Mouse (Mus musculus): ENCODE results near the gene Gm48551.

Gm48551 gene

DNA sequence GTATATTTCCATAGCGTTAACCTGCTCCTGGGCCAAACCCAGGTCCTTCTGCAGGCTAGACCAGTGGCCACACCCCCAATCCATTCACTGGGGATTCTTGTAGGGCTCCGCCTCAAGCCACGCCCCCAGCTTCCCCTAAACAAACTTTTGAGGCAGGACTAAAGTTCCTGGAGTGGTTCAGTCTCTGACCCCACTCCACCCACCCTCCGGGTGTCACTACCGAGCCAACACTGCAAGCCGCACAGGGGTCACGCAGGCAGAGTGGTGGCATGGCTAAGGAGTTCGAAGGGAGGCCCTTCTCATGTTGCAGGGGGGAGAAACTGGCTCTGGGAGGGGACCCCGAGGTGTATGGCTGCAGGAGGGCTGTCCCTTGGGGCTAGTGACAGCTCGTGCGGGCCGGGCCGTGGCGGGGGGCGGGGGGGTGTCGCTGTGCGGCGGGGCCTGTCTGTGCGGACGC is 45.4 kb downstream of the Gm48551 start:
- peak; percentile 95 for DNase-seq (ENCODE audit: low read depth)

DNA sequence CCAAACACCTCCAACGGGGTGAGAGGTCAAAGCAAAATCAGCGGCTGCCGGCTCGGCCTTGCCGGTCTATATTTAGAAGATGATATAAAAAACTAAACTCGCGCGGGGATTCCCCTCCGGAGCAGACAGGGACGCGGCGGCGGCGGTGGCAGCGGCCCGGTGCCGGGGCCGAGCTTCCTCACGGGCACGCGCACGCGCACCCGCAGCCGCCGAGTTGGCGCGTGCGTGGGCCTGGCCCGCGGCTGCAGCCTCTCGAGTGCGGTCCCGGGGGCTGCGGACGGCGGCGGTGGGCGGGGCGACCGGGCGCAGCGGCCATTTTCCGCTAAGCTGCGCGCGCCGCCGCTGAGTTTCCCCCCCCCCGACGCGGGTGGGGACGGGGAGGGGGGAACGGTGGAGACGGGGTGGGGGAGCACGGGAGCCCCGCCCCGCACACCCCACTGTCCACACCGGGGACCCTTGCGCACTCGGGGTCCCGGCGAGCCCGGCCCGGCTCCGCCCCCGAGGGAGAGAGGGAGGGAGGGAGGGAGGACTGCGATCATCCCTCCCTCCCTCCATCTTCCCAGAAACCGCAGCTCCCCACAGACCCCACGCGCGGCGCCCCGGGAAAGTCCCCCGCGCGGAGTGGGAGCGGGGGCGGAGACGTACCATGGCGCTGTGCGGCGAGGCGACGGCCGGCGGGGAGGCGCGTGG is 46.0 kb downstream of the Gm48551 start:
- DNase-seq (ENCODE audit: low read depth), result peak; percentile 70

DNA sequence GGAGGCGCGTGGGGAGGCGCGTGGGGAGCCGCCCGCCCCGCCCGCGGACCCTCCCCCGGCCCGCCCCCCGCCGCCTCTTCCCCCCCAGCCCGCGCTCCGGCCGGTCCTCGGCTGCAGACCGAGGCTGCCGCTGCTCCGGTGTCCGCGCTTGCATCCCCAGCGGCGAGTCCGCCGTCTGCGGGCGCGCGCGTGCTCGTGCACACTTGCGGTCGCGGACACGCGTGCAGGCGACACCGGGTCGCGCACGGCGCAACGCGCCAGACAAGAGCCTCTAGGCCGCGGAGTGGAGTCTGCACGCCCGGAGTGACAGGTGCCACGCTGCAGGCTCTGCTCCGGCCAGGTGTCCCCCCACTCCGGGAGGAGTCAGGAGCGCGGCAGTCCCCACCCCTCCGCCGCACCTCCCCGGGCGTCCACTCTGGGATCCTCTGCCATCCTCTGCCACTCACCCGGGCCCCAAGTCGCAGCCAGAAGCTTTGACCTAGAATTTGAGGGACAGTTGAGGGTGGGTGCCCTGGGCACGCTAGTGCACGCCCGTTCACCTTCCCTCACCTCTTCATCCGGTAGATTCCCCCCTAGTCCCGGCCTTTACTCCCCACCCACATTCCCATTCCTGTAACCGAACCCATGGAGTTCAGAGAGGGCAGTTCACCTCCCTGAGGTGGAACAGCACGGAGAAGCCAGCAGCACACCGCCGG is 46.7 kb downstream of the Gm48551 start:
- peak; percentile 32 for DNase-seq (ENCODE audit: low read depth)

DNA sequence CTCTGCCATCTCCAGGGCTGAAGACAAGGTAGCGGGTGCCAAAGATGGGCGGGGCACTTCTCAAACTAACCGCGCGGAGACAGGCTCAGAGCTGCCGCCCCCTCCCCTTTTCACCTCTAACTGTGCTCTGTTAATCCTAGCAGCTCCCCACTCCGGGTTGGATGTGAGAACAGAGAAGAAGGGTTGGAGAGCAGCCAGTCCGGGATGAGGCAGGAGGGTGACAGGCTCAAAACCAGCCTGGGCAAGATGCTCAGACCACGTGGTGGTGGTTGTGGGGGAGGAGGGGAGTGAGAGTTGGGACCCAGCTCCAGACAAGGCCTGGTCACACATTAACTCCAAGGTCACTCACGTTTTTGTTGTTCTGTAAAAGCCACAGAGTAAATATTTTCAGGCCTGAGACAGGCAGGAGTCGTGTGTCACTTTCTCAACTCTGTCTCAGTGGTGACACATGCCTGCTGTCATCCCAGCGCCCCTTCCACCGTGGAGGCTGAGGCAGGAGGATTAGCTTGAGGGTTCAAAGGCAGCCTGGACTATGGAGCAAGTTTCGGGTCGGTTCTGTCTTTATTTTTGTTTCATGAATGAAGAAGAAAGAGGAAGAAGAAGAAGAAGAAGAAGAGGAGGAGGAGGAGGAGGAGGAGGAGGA is 47.4 kb downstream of the Gm48551 start:
- DNase-seq (ENCODE audit: low read depth), result peak; percentile 70

DNA sequence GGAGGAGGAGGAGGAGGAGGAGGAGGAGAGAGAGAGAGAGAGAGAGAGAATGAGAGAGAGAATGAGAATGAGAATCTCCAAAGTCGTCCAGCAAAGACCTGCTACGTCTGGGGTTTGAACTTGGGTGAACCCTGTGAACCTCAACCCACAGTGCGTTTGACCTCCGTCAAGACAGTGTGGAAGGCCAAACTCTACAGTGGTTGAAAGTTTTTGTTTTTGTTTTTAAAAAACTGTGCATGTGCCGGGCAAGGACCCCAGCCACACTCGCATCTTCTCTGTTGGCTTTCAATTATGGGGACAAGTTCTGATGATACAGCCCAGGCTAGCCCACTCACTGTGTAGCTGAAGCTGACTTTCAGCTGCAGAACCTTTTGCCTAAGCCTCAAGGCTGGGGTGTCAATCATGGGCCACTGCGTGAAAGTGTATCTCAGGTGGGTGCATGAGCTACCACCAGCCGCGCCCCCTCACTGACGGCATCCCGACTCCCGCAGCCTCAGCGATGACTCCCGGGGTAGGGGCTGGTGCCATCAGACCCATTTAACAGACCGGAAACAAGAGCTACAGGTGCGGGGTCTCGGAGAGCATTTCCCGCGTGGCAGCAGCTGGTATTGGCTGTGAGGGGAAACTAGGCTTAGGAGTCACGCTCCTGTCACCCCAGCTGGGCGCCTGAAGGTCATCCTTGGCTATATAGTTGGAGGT is 48.1 kb downstream of the Gm48551 start:
- no peak for DNase-seq (ENCODE audit: low read depth)

DNA sequence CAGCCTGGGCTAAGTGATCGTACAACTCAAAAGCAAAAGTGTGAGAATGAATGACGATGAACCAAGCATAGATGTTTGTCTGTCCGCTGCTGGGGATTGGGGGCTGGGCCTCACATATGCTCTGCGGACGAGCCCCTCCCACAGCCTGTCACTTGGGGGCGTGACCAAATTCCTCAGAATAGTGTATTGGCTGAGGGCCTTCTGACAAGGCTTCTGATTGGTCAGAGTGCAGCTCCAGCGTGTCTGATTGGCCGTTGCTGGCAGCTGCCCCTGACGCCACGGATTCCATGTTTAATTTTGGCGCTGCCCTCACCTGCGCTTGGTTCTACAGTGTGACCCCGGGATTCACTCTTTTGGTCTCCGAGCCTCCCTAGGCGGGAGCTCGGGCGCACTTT is 48.6 kb downstream of the Gm48551 start:
- peak; percentile 99 for DNase-seq (ENCODE audit: low read depth)

DNA sequence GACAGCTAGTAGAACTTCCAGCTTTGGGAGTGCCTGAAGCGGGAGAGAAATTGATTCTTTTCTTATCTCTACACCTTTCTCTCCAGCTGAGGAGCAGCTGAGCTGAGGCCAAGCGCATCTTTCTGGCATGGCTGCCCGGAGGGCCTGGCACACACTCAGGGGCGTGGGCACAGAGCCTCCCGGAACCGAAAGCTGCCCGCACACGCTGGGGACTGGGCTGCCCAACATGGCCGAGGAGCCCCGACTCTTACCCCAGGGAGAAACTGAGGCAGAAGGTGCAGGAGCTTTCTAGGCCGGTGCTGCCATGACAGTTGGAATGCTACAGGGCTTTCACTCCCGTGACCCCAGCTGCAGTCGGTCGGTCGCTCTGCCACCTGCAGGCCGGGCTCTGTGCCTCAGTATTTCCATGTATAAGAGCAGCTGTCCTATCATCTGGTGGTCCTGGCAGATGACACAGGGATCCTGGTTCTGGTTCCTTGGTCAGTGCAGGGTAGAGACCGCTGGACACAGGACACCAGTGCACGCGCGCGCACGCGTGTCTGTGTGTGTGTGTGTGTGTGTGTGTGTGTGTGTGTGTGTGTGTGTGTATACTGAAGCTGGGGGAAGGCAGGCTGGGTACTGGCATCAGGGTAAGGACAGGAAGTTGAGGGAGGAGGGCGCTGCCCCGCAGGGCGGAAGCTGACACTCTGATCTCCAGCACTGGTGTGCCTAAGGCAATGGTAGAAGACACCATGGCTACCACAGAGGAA is 49.4 kb downstream of the Gm48551 start:
- peak; percentile 96 for DNase-seq (ENCODE audit: low read depth)

DNA sequence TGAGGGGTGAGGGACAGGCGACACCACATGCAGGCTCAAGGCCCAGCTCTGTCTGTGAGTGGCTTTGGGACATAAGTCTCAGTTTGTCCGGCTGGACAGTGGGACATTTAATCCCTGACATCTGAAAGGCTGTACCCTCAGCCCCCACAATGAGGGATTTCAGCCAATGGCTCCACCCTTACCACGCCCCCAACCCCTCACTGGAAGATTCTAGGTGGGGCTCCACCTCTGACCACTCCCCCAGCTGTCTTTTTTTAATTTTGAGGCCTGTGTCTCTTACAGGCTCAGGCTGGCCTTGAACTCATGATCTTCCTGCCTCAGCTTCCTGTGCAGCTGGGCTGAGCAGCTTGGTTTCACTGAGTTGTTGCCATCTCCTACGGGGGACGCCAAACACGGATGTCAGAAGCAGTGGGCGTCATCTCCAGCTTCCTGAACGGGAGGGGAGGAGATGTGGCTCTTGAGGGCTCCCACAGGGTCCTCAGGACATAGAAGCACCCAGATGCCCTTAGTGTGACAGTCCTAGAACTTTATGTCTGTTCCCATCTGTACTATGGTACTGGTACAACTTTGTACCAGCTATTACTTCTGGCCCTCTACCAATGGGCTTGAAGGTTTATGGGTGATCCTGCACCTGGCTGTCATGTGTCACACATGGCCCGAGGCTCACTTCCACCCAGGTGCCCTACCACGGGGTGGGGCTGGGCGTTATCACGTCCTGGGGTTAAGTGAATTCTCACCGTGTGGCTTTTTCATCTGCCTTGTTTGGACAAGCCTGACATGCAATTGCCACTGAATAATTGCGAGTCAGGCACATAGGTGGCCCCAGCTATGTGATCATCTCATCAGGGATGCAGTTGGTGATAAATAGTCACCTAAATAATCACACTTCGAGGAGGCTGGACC is 50.3 kb downstream of the Gm48551 start:
- DNase-seq (ENCODE audit: low read depth), result peak; percentile 96

DNA sequence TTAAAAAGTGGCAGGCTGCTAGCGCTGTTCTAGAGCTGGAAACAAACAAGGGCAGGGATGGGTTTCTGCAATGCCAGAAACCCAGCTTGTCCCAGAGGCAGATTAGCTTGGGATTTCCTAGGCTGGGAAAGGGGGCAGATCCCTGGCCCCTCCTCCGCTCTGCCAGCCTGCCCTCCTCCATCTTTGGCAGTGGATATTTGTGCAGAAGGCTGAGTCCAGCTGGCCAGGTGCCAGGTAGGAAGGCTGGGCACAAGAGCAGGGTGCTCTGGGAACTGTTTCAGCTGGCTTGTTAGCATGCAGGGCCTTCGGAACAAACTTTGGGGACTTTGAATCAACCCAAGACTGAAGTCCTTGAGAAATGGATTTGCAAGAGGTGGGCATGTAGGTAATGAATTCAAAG is 51.2 kb downstream of the Gm48551 start:
- no peak for DNase-seq (ENCODE audit: low read depth)

DNA sequence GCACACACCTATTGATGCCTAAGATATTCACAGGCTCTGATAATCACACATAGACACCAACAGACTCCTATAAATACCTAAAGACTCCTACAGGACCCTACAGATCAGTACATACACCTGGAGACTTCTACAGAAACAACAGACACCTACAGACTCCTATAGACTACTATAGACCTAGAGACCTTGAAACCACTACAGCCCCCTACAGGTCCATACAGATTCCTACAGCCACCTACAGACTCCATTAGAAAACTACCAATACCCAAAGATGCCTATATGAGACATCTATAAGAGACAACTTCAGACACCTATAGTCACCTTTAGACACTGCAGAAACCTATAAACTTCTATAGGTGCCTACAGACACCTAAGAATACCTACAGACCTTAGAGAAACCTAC is 56.8 kb downstream of the Gm48551 start:
- peak; percentile 59 for DNase-seq (ENCODE audit: low read depth)

Measured in 416B (cell line).